Mouse (Mus musculus): Measurements from ENCODE around the gene Zc3h13. TPM values are rescaled to one million over a fixed set of nuclear protein-coding genes. Genes with fewer than 3 reads are reported as not detected.

The Zc3h13 gene
- polyA plus RNA-seq, 1 experiment from 2014 or later = 36.4 TPM

GRCm38 (mm10) chr14:75250432-75250831, 33.7 kb upstream of the Zc3h13 start:
- Histone ChIP-seq H3K4me3 (ENCODE audit: low read depth, low read length) (no peak overlapping the region), H3K9me3 (replicated peaks; ENCODE audit: control insufficient read depth, low read length) (no peaks in the 10 kb centered on the region), H3K4me2 (ENCODE audit: low read length) (no peak overlapping the region), H3K27ac (ENCODE audit: low read depth, low read length) (no peak overlapping the region), H3K36me3 (ENCODE audit: control insufficient read depth, insufficient read depth, low read length) (no peaks in the 10 kb centered on the region), H3K9ac (ENCODE audit: low read length) (no peak overlapping the region), H3K27me3 (replicated peaks; ENCODE audit: control insufficient read depth, insufficient read depth, low read length) (no peaks in the 10 kb centered on the region), H3K4me1 (ENCODE audit: control insufficient read depth, insufficient read depth, low read length) (peaks cover 5% of the 10 kb centered on the region; the same call in 1 of the 2 replicates)
- 93% methylated on average over 3 of the region's 3 CpGs for WGBS
- no peak for DNase-seq (ENCODE audit: low spot score)
- ATAC-seq = no peak

- peak; percentile 17 for DNase-seq (ENCODE audit: low spot score)
- no peak overlapping the region for H3K27ac ChIP-seq (ENCODE audit: low read depth, low read length)
- no peak; the same call in 1 of the 2 replicates for ATAC-seq
- H3K36me3 ChIP-seq (ENCODE audit: control insufficient read depth, insufficient read depth, low read length) = no peaks in the 10 kb centered on the region
- H3K4me3 ChIP-seq (ENCODE audit: low read depth, low read length) = no peak overlapping the region
- H3K27me3 ChIP-seq (replicated peaks; ENCODE audit: control insufficient read depth, insufficient read depth, low read length) = no peaks in the 10 kb centered on the region
- H3K4me1 ChIP-seq (ENCODE audit: control insufficient read depth, insufficient read depth, low read length) = no peaks in the 10 kb centered on the region
- H3K4me2 ChIP-seq (ENCODE audit: low read length) = no peak overlapping the region
- H3K9me3 ChIP-seq (replicated peaks; ENCODE audit: control insufficient read depth, low read length) = no peaks in the 10 kb centered on the region
- H3K9ac ChIP-seq (ENCODE audit: low read length) = no peak overlapping the region
- 52% methylated on average over 5 of the region's 5 CpGs for WGBS
Observed at GRCm38 (mm10) chr14:75256521-75256920, 27.7 kb upstream of the Zc3h13 start.

GRCm38 (mm10) chr14:75269531-75269930, 14.6 kb upstream of the Zc3h13 start:
- ATAC-seq (no peak), DNase-seq (ENCODE audit: low spot score) (no peak)
- Histone ChIP-seq H3K27me3 (replicated peaks; ENCODE audit: control insufficient read depth, insufficient read depth, low read length) (no peaks in the 10 kb centered on the region), H3K4me2 (ENCODE audit: low read length) (no peak overlapping the region), H3K4me1 (ENCODE audit: control insufficient read depth, insufficient read depth, low read length) (no peaks in the 10 kb centered on the region), H3K36me3 (ENCODE audit: control insufficient read depth, insufficient read depth, low read length) (no peaks in the 10 kb centered on the region), H3K9ac (ENCODE audit: low read length) (no peak overlapping the region), H3K9me3 (replicated peaks; ENCODE audit: control insufficient read depth, low read length) (no peaks in the 10 kb centered on the region), H3K4me3 (ENCODE audit: low read depth, low read length) (no peak overlapping the region), H3K27ac (ENCODE audit: low read depth, low read length) (no peak overlapping the region)
- 92% methylated on average over 5 of the region's 5 CpGs for WGBS

GRCm38 (mm10) chr14:75279716-75280115, 4.5 kb upstream of the Zc3h13 start:
- H3K4me3 ChIP-seq (ENCODE audit: low read depth, low read length) = no peak overlapping the region
- 0 out of 2 replicates have a peak overlapping the region, but pooled peaks have one; percentile 36 for H3K27ac ChIP-seq (ENCODE audit: low read depth, low read length)
- H3K4me2 ChIP-seq (ENCODE audit: low read length) = no peak overlapping the region
- H3K27me3 ChIP-seq (replicated peaks; ENCODE audit: control insufficient read depth, insufficient read depth, low read length) = no peaks in the 10 kb centered on the region
- no peaks in the 10 kb centered on the region for H3K9me3 ChIP-seq (replicated peaks; ENCODE audit: control insufficient read depth, low read length)
- peaks cover 5% of the 10 kb centered on the region for H3K4me1 ChIP-seq (ENCODE audit: control insufficient read depth, insufficient read depth, low read length)
- ATAC-seq (no peak), DNase-seq (ENCODE audit: low spot score) (peak; percentile 46)
- no peaks in the 10 kb centered on the region for H3K36me3 ChIP-seq (ENCODE audit: control insufficient read depth, insufficient read depth, low read length)
- no peak overlapping the region for H3K9ac ChIP-seq (ENCODE audit: low read length)
- 79% methylated on average over 6 of the region's 6 CpGs for WGBS

- DNase-seq (ENCODE audit: low spot score) = peak; percentile 69
- WGBS = 47% methylated on average over 5 of the region's 5 CpGs
- Histone ChIP-seq H3K27me3 (replicated peaks; ENCODE audit: control insufficient read depth, insufficient read depth, low read length) (no peaks in the 10 kb centered on the region), H3K27ac (ENCODE audit: low read depth, low read length) (0 out of 2 replicates have a peak overlapping the region, but pooled peaks have one; percentile 9), H3K36me3 (ENCODE audit: control insufficient read depth, insufficient read depth, low read length) (no peaks in the 10 kb centered on the region), H3K9ac (ENCODE audit: low read length) (no peak overlapping the region), H3K9me3 (replicated peaks; ENCODE audit: control insufficient read depth, low read length) (no peaks in the 10 kb centered on the region), H3K4me3 (ENCODE audit: low read depth, low read length) (no peak overlapping the region), H3K4me2 (ENCODE audit: low read length) (no peak overlapping the region), H3K4me1 (ENCODE audit: control insufficient read depth, insufficient read depth, low read length) (peaks cover 10% of the 10 kb centered on the region)
- ATAC-seq = no peak
Observed at GRCm38 (mm10) chr14:75280406-75280805, 3.8 kb upstream of the Zc3h13 start.

- Histone ChIP-seq H3K4me1 (ENCODE audit: control insufficient read depth, insufficient read depth, low read length) (peaks cover 10% of the 10 kb centered on the region), H3K9ac (ENCODE audit: low read length) (peak overlapping the region; percentile 90), H3K36me3 (ENCODE audit: control insufficient read depth, insufficient read depth, low read length) (no peaks in the 10 kb centered on the region), H3K27ac (ENCODE audit: low read depth, low read length) (peak overlapping the region; percentile 84; the same call in 1 of the 2 replicates), H3K27me3 (replicated peaks; ENCODE audit: control insufficient read depth, insufficient read depth, low read length) (no peaks in the 10 kb centered on the region), H3K9me3 (replicated peaks; ENCODE audit: control insufficient read depth, low read length) (no peaks in the 10 kb centered on the region), H3K4me2 (ENCODE audit: low read length) (peak overlapping the region; percentile 60), H3K4me3 (ENCODE audit: low read depth, low read length) (peak overlapping the region; percentile 99)
- WGBS = 6% methylated on average over 19 of the region's 19 CpGs
- no peak for DNase-seq (ENCODE audit: low spot score)
- peak; percentile 16 for ATAC-seq
Observed at GRCm38 (mm10) chr14:75283609-75284192, 472 bp upstream of the Zc3h13 start.

GRCm38 (mm10) chr14:75301081-75301480, 16.9 kb downstream of the Zc3h13 start:
- H3K4me2 ChIP-seq (ENCODE audit: low read length) = no peak overlapping the region
- no peak overlapping the region for H3K9ac ChIP-seq (ENCODE audit: low read length)
- no peaks in the 10 kb centered on the region for H3K36me3 ChIP-seq (ENCODE audit: control insufficient read depth, insufficient read depth, low read length)
- no peak for DNase-seq (ENCODE audit: low spot score)
- no peak for ATAC-seq
- H3K4me3 ChIP-seq (ENCODE audit: low read depth, low read length) = no peak overlapping the region
- 100% methylated on average over 1 of the region's 1 CpGs for WGBS
- no peaks in the 10 kb centered on the region for H3K27me3 ChIP-seq (replicated peaks; ENCODE audit: control insufficient read depth, insufficient read depth, low read length)
- no peaks in the 10 kb centered on the region for H3K4me1 ChIP-seq (ENCODE audit: control insufficient read depth, insufficient read depth, low read length)
- H3K9me3 ChIP-seq (replicated peaks; ENCODE audit: control insufficient read depth, low read length) = no peaks in the 10 kb centered on the region
- H3K27ac ChIP-seq (ENCODE audit: low read depth, low read length) = no peak overlapping the region

- Histone ChIP-seq H3K4me3 (ENCODE audit: low read depth, low read length) (no peak overlapping the region), H3K4me2 (ENCODE audit: low read length) (no peak overlapping the region), H3K27ac (ENCODE audit: low read depth, low read length) (no peak overlapping the region), H3K36me3 (ENCODE audit: control insufficient read depth, insufficient read depth, low read length) (no peaks in the 10 kb centered on the region), H3K4me1 (ENCODE audit: control insufficient read depth, insufficient read depth, low read length) (no peaks in the 10 kb centered on the region), H3K9me3 (replicated peaks; ENCODE audit: control insufficient read depth, low read length) (no peaks in the 10 kb centered on the region), H3K27me3 (replicated peaks; ENCODE audit: control insufficient read depth, insufficient read depth, low read length) (no peaks in the 10 kb centered on the region), H3K9ac (ENCODE audit: low read length) (no peak overlapping the region)
- DNase-seq (ENCODE audit: low spot score) = no peak
- ATAC-seq = no peak
- 59% methylated on average over 5 of the region's 5 CpGs for WGBS
Observed at GRCm38 (mm10) chr14:75303807-75304206, 19.6 kb downstream of the Zc3h13 start.

- Histone ChIP-seq H3K9ac (ENCODE audit: low read length) (no peak overlapping the region), H3K9me3 (replicated peaks; ENCODE audit: control insufficient read depth, low read length) (no peaks in the 10 kb centered on the region), H3K27ac (ENCODE audit: low read depth, low read length) (no peak overlapping the region), H3K36me3 (ENCODE audit: control insufficient read depth, insufficient read depth, low read length) (peaks cover 12% of the 10 kb centered on the region; the same call in 1 of the 2 replicates), H3K4me2 (ENCODE audit: low read length) (no peak overlapping the region), H3K4me1 (ENCODE audit: control insufficient read depth, insufficient read depth, low read length) (no peaks in the 10 kb centered on the region), H3K4me3 (ENCODE audit: low read depth, low read length) (no peak overlapping the region), H3K27me3 (replicated peaks; ENCODE audit: control insufficient read depth, insufficient read depth, low read length) (no peaks in the 10 kb centered on the region)
- no peak for ATAC-seq
- DNase-seq (ENCODE audit: low spot score) = peak; percentile 55
Observed at GRCm38 (mm10) chr14:75307855-75308254, 23.7 kb downstream of the Zc3h13 start.
